Mouse (Mus musculus): ENCODE measurements around the gene Usp3. TPM values are rescaled to one million over a fixed set of nuclear protein-coding genes. Genes with fewer than 3 reads are reported as not detected.
A peak's percentile ranks its signal among the peaks of the same experiment; 100 is the strongest.

The Usp3 gene
- total RNA-seq (2021), result 10 to 100 TPM; 13.2 to 15.4 TPM
- long read RNA-seq, experiment 1, full-length matches to known transcripts, result 5 of 12 reads
- long read RNA-seq, experiment 1, partial matches to known transcripts, result 4 of 12 reads
- long read RNA-seq, experiment 1, other reads (novel, unspliced or antisense), result 3 of 12 reads
- long read RNA-seq, experiment 2, full-length matches to known transcripts, result 9 of 12 reads
- long read RNA-seq, experiment 2, partial matches to known transcripts, result 0 of 12 reads
- long read RNA-seq, experiment 2, other reads (novel, unspliced or antisense), result 3 of 12 reads

GRCm38 (mm10) chr9:66592708-66593612, at the start of gene Usp3:
TSS of gene Usp3 (minus strand) at chr9:66593142.
- peak; percentile 93 to 99 for DNase-seq
- intact Hi-C loops (cut with DNase I), result loop anchor here (2.0 kb wide), 1 partner anchor 80 kb away; no protein-coding TSS in a partner anchor

DNA sequence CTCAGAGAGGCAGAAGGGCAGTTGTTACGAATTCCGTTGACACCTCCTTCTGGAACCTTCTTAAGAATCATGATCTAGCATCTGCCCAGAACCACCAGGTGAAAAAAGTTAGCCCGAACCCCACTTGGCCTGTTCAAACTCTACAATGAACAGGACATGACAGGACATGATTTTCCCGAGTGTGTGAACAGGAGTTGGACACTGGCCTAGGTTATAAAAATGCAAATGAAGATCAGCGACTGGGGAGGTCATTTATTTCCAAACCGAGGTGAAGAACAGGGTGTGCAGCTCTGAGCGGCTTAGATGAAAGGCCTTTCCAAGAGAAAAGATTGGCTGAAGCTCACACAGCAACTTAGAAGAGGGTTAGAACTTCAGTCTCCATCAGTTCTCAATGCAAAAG, 47.5 kb upstream of the Usp3 start:
- no peak for DNase-seq
- intact Hi-C loops (cut with DNase I), result no loop called here

DNA sequence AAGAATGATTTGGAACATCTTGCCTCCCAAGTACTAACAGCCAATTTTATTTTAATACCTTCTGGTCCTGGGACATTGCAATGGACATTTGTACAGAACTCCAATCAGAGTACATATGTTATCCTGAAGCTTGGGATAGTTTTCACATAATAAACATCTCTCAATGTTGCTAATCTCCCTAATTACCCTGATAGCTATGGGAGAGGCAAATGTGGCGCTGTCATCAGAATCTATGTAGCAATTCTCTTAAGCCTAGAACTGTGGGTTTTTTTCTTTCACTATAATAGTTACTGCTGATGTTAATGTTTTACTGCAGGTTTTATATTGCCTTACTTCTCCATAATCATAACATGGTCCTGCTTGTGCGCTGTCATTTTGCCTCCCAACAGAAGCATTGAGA, 46.7 kb upstream of the Usp3 start:
- no peak for DNase-seq
- intact Hi-C loops (cut with DNase I), result no loop called here

- intact Hi-C loops (cut with DNase I), result no loop called here
These were observed 39.5 kb upstream of the Usp3 start for GRCm38 (mm10) chr9:66632441-66632840.

GRCm38 (mm10) chr9:66630931-66631330, 38.0 kb upstream of the Usp3 start:
- no peak for DNase-seq
- intact Hi-C loops (cut with DNase I), result no loop called here

More at GRCm38 (mm10) chr9:66632441-66632840, 39.5 kb upstream of the Usp3 start:
- no peak for DNase-seq

DNA sequence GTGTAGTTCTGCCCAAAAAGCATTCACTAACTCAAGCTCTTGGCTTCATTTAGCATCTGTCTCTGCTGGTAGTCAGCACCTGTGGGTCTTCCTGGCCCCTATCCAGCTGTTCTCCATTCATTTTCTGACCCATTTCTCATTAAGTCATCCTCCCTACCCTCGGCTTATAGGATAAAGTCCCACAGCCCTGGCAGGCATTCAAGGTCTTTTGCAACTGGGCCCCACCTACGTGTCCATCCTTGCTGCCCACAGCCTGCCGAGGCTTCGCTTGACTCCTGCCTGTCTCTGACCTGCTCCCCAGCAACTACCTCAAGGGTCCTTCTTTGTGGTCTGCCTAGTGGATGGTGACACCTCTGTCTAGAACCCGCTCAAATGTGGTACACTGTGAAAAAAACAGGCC, 33.7 kb upstream of the Usp3 start:
- intact Hi-C loops (cut with DNase I), result no loop called here

DNA sequence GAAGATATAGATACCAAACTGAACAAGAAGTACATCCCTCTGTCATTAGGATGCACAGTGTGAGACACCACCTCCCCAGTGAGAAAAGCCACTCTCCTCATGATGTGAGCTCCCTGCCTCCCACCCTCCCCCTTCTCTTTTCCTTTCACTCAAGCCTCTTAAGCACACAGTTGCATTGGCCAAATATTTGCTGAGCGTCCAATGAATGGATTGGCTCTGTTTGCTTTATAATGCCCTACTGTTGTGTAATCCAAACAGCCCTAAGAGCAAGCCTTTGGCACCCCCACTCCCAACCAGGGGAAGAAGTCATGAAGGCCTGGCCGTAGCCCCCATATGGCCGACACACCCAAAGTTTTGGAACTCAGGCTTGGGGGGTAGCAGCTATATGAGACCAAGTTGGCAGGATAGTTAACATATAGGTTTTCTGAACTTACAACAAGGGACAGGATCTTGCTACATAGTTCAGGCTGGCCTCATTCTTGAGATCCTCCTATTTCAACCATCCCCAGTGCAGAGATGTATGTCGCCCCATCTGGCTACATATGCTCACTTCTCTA, 33.1 kb upstream of the Usp3 start:
- intact Hi-C loops (cut with DNase I), result no loop called here
- DNase-seq, result no peak

More for the DNA sequence above, 33.7 kb upstream of the Usp3 start:
- DNase-seq, result no peak

DNA sequence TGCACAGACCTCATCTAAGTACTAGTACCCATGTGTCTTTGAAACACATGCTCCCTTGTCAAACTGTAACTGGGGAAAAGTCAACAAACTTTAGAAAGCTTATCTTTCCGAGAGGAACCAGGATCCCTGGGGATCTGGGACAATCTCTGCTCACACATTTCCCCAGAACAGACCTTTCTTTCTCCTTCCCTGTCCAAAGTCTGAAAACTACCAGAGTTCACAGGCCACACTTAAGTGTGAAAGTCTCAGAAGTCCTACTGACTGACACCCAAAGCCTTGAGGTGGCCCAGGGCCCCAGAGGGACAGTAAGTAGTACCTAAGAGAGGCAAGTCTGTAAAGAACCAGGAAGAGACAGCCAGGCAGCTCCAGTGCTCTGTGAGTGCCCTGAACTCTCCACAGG, 31.9 kb upstream of the Usp3 start:
- intact Hi-C loops (cut with DNase I), result no loop called here
- no peak for DNase-seq

- DNase-seq, result no peak
- intact Hi-C loops (cut with DNase I), result no loop called here
These were observed 30.7 kb upstream of the Usp3 start for GRCm38 (mm10) chr9:66623627-66624026.

- intact Hi-C loops (cut with DNase I), result no loop called here
- DNase-seq, result peak; percentile 55 to 62
These were observed 27.6 kb upstream of the Usp3 start for GRCm38 (mm10) chr9:66620581-66620981.

DNA sequence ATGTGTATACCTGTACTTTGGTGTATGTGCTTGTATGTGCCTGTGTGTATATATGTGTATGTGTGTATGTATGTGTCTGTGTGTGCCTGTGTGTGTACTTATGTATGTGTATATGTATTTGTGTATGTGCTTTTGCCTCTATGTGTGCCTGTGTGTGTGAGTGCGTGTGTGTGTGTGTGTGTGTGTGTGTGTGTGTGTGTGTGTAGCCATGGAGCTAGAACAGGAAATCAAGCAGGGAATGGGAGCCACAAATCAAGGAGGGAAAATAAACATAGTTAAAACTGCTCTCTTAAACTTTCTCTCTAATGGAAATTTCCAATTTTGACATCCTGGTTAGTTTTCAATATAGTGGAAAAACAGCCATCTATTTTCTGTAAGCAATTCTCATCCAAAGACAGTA, 27.1 kb upstream of the Usp3 start:
- intact Hi-C loops (cut with DNase I), result no loop called here
- no peak for DNase-seq

GRCm38 (mm10) chr9:66617812-66618211, 24.9 kb upstream of the Usp3 start:
- intact Hi-C loops (cut with DNase I), result no loop called here
- no peak for DNase-seq

DNA sequence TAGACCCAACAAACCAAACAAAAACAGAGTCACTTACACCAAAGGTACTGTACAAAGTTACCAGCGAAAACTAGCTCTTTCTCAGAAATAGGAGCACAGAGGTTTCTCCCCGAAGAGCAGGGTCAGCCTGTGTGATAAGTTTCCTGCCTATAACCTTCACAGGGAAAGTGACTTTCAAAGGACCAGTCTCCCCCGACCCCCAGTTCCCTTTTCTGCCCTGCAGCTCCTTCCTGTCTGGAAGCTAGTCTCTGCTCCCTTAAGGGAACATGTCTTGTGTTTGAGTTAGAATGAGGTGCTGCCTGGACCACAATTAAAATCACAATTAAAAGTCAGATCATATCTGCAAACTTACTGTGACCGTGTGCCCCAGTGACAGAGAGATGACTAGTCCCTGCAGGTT, 23.9 kb upstream of the Usp3 start:
- intact Hi-C loops (cut with DNase I), result no loop called here
- DNase-seq, result no peak

GRCm38 (mm10) chr9:66615141-66615540, 22.2 kb upstream of the Usp3 start:
- intact Hi-C loops (cut with DNase I), result no loop called here
- DNase-seq, result no peak

- intact Hi-C loops (cut with DNase I), result loop anchor here (5.0 kb wide), 1 partner anchor 102 kb away; the partner anchor contains the start of gene Fbxl22
- DNase-seq, result no peak
These were observed 21.6 kb upstream of the Usp3 start for GRCm38 (mm10) chr9:66614547-66614946.

DNA sequence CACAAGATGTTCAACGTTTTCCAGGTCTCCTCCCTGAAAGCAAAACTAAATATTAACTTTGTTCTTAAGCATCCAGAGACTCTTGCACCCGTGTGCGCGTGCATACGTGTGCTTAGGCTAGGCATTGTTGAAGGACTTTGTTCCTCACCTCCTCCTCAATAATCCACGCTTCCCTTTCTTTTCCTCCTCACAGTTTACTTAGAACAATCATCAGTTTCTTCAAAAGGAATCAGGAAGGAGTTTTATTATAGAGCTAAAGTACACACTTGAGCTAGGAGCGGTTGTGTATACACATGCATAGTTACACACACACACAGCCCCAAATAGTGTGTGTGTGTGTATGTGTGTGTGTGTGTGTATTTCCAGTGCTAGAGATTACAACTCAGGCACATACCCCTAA, 20.7 kb upstream of the Usp3 start:
- DNase-seq, result no peak
- intact Hi-C loops (cut with DNase I), result loop anchor here (5.0 kb wide), 1 partner anchor 101 kb away; the partner anchor contains the start of gene Fbxl22

DNA sequence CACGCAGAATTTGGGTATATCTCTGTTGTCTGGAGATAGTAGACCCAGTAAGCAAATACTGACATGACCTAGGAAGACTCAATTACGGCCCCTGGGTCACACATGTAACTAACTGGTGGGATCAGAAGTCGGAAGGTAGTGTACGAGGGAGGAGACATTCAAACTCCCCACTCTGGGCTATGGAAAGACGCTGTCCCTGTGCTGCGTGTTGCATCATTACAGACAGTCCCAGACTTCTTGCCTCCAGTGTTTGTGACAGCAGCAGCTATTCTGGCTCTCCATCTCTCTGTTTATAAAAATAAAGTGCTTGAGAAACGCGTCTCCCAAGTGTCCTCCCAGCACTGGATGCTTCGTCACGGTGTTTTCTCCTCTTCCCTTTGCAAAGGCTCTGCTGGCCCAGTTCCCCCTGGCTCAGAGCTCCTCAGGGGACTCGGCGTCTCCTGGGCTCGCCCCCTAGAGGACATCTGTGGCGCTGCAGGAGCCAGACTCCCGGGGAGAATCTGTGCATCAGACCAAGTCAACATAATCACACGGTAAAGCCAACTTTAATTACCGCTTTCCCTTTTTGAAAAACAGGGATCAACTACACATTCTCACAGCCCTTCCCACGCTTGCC, 18.6 kb upstream of the Usp3 start:
- intact Hi-C loops (cut with DNase I), result loop anchor here (5.0 kb wide), 1 partner anchor 99 kb away; the partner anchor contains the start of gene Fbxl22
- peak; percentile 89 to 93 for DNase-seq

DNA sequence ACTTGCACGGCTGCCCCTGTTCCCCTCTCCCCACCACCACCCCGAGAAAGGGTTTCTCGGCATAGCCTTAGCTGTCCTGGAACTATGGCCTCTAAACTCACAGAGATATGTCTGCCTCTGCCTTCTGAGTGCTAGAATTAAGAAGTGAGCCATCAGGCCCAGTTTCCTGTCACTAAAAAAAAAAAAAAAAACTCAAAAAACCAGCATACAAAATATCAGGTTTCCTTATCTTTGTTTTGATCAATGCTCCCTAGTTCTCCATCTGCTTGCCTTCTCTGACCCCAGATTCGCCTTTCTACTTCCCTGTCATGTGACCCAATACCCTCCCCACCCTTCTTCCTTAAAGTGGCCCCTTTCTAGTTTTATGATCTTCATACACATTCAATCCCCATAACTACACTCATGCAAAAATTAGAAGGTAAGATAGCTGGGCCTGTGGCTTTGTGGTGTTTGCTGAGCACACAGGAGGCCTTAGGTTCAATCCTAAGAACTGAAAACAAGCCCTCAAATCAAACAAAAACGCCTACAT, 15.9 kb upstream of the Usp3 start:
- DNase-seq, result no peak
- intact Hi-C loops (cut with DNase I), result no loop called here

- no peak for DNase-seq
- intact Hi-C loops (cut with DNase I), result no loop called here
These were observed 13.9 kb upstream of the Usp3 start for GRCm38 (mm10) chr9:66606851-66607250.
